Mouse (Mus musculus) midbrain, postnatal 0 days (tissue): ENCODE results near the gene Ubap2. TPM values are rescaled to one million over a fixed set of nuclear protein-coding genes. Genes with fewer than 3 reads are reported as not detected.

Experiments
- ATAC-seq: fragments of 200-750 bp; cut with Nextera tagmentation; 2 replicates; pipeline ENCODE4 v1.8.0; 2017; ENCODE audit warnings: moderate number of reproducible peaks, mild to moderate bottlenecking, moderate TSS enrichment, moderate library complexity; ENCODE audit not compliant: low FRiP score
- DNase-seq: peaks from one replicate; pipeline ENCODE4 v3.0.0-alpha.2; 2015; ENCODE audit warnings: low spot score
- H3K27ac ChIP-seq: fragments of 300-500 bp; sonication (generic); 2 replicates; pipeline ENCODE4 v1.5.1; 2014; ENCODE audit warnings: low read depth, mild to moderate bottlenecking, low read length, mixed read lengths
- H3K27me3 ChIP-seq: fragments of 300-500 bp; sonication (generic); 2 replicates; pipeline ENCODE4 v1.6.1; 2014; ENCODE audit warnings: low read length, control low read depth, mixed read lengths; ENCODE audit not compliant: insufficient read depth
- H3K36me3 ChIP-seq: fragments of 300-500 bp; sonication (generic); 2 replicates; pipeline ENCODE4 v1.6.1; 2014; ENCODE audit warnings: low read length, control low read depth, mixed read lengths; ENCODE audit not compliant: insufficient read depth
- H3K4me1 ChIP-seq: fragments of 300-500 bp; sonication (generic); 2 replicates; pipeline ENCODE4 v1.6.1; 2014; ENCODE audit warnings: mild to moderate bottlenecking, control low read depth, antibody characterized with exemption, low read length, mixed read lengths; ENCODE audit not compliant: insufficient read depth
- H3K4me2 ChIP-seq: fragments of 300-500 bp; sonication (generic); 2 replicates; pipeline ENCODE4 v1.6.1; 2014; ENCODE audit warnings: low read depth, mild to moderate bottlenecking, low read length, mixed read lengths; ENCODE audit not compliant: poor library complexity, severe bottlenecking
- H3K4me3 ChIP-seq: fragments of 300-500 bp; sonication (generic); 2 replicates; pipeline ENCODE4 v1.5.1; 2014; ENCODE audit warnings: low read depth, mild to moderate bottlenecking, low read length, moderate library complexity
- H3K9ac ChIP-seq: fragments of 300-500 bp; sonication (generic); replicated peaks from 2 replicates; pipeline ENCODE4 v1.6.1; 2014; ENCODE audit warnings: mild to moderate bottlenecking, low read length, moderate library complexity, mixed read lengths; ENCODE audit not compliant: poor library complexity, severe bottlenecking
- H3K9me3 ChIP-seq: fragments of 300-500 bp; sonication (generic); 2 replicates; pipeline ENCODE4 v1.6.1; 2016; ENCODE audit warnings: low read length, control low read depth
- CTCF ChIP-seq: IDR thresholded peaks from 2 replicates; pipeline ENCODE4 v1.5.1; 2016; ENCODE audit warnings: antibody characterized with exemption, mild to moderate bottlenecking
- WGBS: fragments of 180-500 bp; shearing (Covaris S2); extraction: QIAGEN DNeasy Blood & Tissue Kit; methylation state at CpG from one replicate; pipeline ENCODE4 v1.1.7; 2014; 5-methylcytosine and 5-hydroxymethylcytosine counted together
- polyA plus RNA-seq: library from polyadenylated mRNA; unstranded; fragments of >200 nt; fragmentation: Nextera tagmentation; extraction: Ambion mirVana; gene quantifications from 2 replicates; pipeline ENCODE4 v1.2.1, GENCODE M21; 2015
- total RNA-seq: library from RNA; depleted of rRNA; stranded (reverse); fragments of >200 nt; gene quantifications from 2 replicates; pipeline ENCODE4 v1.2.3, GENCODE M21; 2014

The Ubap2 gene
- total and polyA plus RNA-seq, 2 experiments from 2014 or later, result 36.1 to 38.5 TPM

GRCm38 (mm10) chr4:41170970-41171369 lies 104.0 kb downstream of the Ubap2 start:
- Histone ChIP-seq H3K9ac (no peak overlapping the region), H3K4me1 (no peaks in the 10 kb centered on the region), H3K27me3 (no peaks in the 10 kb centered on the region), H3K4me2 (no peak overlapping the region), H3K4me3 (no peak overlapping the region), H3K36me3 (0 out of 2 replicates have a peak, but pooled peaks cover 6% of the 10 kb centered on the region), H3K27ac (no peak overlapping the region), H3K9me3 (no peaks in the 10 kb centered on the region)
- 82% methylated on average over 2 of the region's 2 CpGs for WGBS
- no peak for DNase-seq
- TF ChIP-seq CTCF, result no peak
- ATAC-seq, result no peak

GRCm38 (mm10) chr4:41165693-41166475 lies 109.1 kb downstream of the Ubap2 start:
- DNase-seq (peak; percentile 91), ATAC-seq (no peak)
- H3K27me3 ChIP-seq, result no peaks in the 10 kb centered on the region
- no peak overlapping the region; the same call in 1 of the 2 replicates for H3K27ac ChIP-seq
- H3K9me3 ChIP-seq, result no peaks in the 10 kb centered on the region
- H3K36me3 ChIP-seq, result no peaks in the 10 kb centered on the region
- H3K4me3 ChIP-seq, result no peak overlapping the region
- peak; percentile 87 for TF ChIP-seq CTCF
- no peak overlapping the region for H3K4me2 ChIP-seq
- H3K9ac ChIP-seq, result no peak overlapping the region
- no peaks in the 10 kb centered on the region for H3K4me1 ChIP-seq
- 67% methylated on average over 6 of the region's 6 CpGs for WGBS

- WGBS, result 21% methylated on average over 2 of the region's 2 CpGs
Observed at GRCm38 (mm10) chr4:41164974-41165373, 110.0 kb downstream of the Ubap2 start.

GRCm38 (mm10) chr4:41161232-41161631 lies 113.7 kb downstream of the Ubap2 start:
- WGBS, result over 99% methylated on average over 3 of the region's 3 CpGs

More at GRCm38 (mm10) chr4:41164974-41165373, 110.0 kb downstream of the Ubap2 start:
- H3K9me3 ChIP-seq, result no peaks in the 10 kb centered on the region
- DNase-seq, result no peak
- no peak overlapping the region for H3K9ac ChIP-seq
- no peak overlapping the region for H3K4me3 ChIP-seq
- H3K36me3 ChIP-seq, result no peaks in the 10 kb centered on the region
- no peak overlapping the region for H3K4me2 ChIP-seq
- no peaks in the 10 kb centered on the region for H3K4me1 ChIP-seq
- ATAC-seq, result no peak
- no peaks in the 10 kb centered on the region for H3K27me3 ChIP-seq
- H3K27ac ChIP-seq, result no peak overlapping the region
- no peak for TF ChIP-seq CTCF

GRCm38 (mm10) chr4:41158251-41158650 lies 116.7 kb downstream of the Ubap2 start:
- no peak for TF ChIP-seq CTCF
- no peaks in the 10 kb centered on the region for H3K9me3 ChIP-seq
- H3K36me3 ChIP-seq, result no peaks in the 10 kb centered on the region
- no peak overlapping the region for H3K9ac ChIP-seq
- H3K4me2 ChIP-seq, result no peak overlapping the region
- no peak overlapping the region for H3K4me3 ChIP-seq
- no peaks in the 10 kb centered on the region for H3K4me1 ChIP-seq
- H3K27me3 ChIP-seq, result no peaks in the 10 kb centered on the region
- ATAC-seq (no peak), DNase-seq (no peak)
- H3K27ac ChIP-seq, result no peak overlapping the region
- 97% methylated on average over 1 of the region's 1 CpGs for WGBS

More at GRCm38 (mm10) chr4:41161232-41161631, 113.7 kb downstream of the Ubap2 start:
- no peak for DNase-seq
- no peak for TF ChIP-seq CTCF
- Histone ChIP-seq H3K27ac (no peak overlapping the region), H3K4me1 (no peaks in the 10 kb centered on the region), H3K27me3 (no peaks in the 10 kb centered on the region), H3K9me3 (no peaks in the 10 kb centered on the region), H3K4me3 (no peak overlapping the region), H3K9ac (no peak overlapping the region), H3K4me2 (no peak overlapping the region), H3K36me3 (no peaks in the 10 kb centered on the region)
- no peak for ATAC-seq

- H3K4me3 ChIP-seq, result no peak overlapping the region
- DNase-seq (no peak), ATAC-seq (no peak)
- no peaks in the 10 kb centered on the region for H3K36me3 ChIP-seq
- H3K27ac ChIP-seq, result no peak overlapping the region
- WGBS, result 80% methylated on average over 9 of the region's 9 CpGs
- H3K4me1 ChIP-seq, result no peaks in the 10 kb centered on the region
- H3K4me2 ChIP-seq, result no peak overlapping the region
- H3K9me3 ChIP-seq, result no peaks in the 10 kb centered on the region
- H3K27me3 ChIP-seq, result no peaks in the 10 kb centered on the region
- no peak overlapping the region for H3K9ac ChIP-seq
- TF ChIP-seq CTCF, result no peak
Observed at GRCm38 (mm10) chr4:41156961-41157360, 118.0 kb downstream of the Ubap2 start.
